Mouse (Mus musculus): ENCODE measurements around the gene Cyp20a1.

DNA sequence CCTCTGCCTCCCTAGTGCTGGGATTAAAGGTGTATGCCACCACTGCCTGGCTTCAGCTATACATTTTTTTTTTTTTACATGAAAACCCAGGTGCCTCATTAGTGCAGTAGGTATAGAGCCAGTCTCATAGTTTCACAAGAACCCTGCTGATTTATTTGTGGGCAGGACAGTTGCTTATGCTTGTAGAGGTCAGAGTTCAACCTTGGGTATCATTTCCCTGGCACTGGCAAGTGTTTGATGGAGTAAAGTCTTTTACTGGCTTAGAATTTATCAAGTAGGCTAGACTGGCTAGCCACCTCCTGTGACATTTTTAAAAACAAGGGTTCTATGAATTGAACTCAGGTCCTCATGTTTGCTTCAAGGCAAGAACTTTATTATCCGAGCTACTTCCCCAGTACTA is 49.2 kb upstream of the Cyp20a1 start:
- TF ChIP-seq CTCF (conservative IDR thresholded peaks at IDR 0.05; ENCODE audit: low read length) (no peak), NANOG (IDR thresholded peaks at IDR 0.05; ENCODE audit: borderline replicate concordance, low read length) (no peak), POU5F1 (IDR thresholded peaks at IDR 0.05; ENCODE audit: borderline replicate concordance, low read length) (no peak)

Measured in E14TG2a.4 (cell line).